Mouse (Mus musculus) CD4-positive, CD25-positive, alpha-beta regulatory T cell, adult 2 months (primary cell): ENCODE data around the gene Fam216a.

ENCODE experiments used
- DNase-seq: peaks from one replicate; pipeline ENCODE4 v3.0.0-alpha.2; 2012; ENCODE audit warnings: low read depth, low spot score

Gene Fam216a

DNA sequence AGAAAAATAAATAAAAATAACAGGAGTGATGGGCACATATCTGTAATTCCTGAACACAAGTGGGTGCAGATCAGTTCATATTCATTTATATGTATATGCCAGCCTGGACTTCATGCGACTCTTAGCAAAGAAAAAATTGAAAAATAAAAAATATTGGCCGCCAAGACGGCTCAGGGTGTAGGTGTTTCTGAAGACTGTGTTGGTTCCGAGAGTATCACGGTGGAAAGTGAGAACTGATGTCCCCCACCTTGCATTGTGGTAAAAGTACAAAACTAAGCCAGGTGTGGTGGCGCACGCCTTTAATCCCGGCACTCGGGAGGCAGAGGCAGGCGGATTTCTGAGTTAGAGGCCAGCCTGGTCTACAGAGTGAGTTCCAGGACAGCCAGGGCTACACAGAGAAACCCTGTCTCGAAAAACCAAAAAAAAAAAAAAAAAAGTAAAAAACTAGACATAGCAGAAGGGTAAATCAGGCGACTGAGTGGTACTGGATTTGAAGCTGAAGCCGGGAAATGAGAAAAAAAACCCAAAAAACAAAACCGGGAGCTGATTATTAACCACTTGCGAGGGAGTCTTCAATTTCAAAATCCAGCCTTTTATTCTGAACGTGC is 19.1 kb upstream of the Fam216a start:
- DNase-seq, result no peak

DNA sequence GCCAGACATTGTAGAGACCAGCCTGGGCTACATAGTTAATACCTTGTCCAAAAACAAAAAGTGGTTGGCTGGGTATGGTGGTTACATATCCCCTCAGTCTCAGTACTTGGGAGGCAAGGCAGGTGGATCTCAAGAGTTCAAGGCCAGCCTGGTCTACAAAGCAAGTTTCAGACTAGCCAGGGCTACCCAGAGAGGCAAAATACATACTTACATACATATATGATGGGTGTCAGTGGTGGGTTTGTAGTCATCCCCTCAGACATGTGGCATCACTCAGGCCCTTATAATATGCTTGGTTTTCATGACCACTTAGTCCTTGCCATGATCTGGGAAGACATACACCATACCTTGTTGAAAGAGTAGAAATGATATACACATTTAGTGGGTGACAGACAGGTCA is 18.5 kb upstream of the Fam216a start:
- DNase-seq, result no peak

DNA sequence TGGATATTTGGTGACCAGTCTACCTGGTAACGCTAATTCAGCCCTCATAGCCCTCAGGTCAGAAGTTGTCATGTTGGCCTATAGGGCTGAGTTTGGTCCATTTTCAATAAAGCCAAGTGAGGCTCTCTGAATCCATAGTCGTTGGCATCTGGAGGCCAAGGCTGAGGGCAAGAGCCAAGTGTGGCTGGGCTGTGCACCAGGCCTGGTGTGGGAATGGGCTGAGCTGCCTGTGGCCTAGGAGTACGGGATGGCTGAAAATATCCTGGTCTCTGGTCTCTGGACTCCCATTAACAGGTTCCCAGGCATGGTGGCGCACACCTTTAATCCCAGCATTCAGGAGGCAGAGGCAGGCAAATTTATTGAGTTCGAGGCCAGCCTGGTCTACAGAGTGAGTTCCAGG is 17.8 kb upstream of the Fam216a start:
- DNase-seq, result no peak

DNA sequence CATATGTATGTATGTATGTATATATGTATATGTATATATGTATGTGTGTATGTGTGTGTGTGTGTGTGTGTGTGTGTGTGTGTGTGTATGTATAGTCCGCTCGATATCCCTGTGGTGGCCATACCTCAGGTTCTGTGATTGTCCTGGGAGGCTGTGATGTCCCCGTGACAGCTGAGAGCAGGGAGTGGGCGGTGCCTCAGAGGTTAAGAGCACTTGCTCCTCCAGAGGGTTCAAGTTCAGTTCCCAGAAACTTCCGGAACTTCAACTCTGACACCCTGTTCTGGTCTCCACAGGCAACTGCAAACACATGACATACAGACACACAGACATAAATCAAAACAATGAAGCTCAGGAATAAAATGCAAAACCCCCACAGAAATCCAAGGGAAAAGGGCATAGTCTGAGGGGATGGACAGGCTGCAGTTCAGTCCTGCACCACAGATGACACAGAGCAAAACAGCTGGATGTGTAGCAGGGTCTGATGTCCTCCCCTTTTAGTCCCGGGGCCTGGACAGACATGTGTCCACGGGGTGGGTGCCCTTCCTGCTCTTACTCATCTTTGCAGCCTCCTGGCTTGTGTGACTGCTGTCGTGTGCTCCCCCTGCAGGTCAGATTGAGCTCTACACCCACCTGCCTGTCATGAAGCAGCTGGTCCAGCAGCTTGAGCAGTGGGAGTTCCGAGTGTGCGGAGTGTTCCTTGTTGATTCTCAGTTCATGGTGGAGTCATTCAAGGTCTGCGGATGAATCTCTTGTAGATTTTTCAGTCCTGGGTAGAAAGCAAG is 7.4 kb upstream of the Fam216a start:
- DNase-seq, result peak; percentile 91

DNA sequence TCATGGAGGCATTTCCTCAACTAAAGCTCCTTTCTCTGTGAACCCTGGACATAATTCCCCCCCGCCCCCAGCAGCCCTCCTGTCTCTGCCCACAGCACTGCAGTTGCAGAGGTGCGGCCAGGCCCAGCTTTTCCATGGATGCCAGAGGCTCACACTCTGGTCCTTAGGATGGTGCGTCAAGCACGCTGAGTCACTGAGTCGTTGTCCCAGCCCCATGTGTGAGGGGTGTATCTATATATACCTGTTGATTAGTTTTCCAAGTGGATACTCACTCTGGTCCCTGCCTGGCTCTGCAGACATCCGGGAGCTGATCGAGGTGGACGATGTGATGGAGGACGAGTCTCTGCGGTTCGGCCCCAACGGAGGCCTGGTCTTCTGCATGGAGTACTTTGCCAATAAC is 6.0 kb upstream of the Fam216a start:
- no peak for DNase-seq

DNA sequence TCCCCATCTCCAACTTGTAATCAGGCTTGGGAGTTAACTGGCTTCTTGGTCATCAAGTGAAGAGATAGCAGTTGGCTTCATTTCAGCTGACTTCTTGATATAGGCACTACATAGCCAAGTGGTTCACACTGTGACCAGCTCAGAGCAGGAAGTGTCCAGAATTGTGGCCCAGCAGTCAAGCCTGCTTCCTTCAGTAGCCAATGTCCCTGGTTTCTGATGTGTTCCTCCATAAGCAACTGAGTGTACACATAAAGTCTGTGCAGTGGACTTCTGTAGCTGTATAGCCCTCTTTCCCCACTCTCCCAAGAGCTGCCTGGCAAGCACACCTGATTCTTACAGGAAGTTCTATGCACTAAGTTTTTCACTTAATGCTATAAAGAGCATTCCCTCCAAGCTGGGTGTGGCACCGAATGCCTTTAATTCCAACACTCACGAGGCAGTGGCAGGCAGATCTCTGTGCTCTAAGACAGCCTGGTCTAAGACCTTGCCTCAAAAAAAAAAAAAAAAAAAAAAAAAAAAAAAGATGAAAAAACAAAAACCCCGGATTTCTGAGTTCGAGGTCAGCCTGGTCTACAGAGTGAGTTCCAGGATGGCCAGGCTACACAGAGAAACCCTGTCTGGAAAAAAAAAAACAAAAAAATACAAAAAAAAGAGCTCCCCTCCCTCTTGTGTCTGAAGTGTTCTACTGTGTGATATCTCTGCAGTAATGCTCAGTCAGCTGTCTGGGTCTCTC is 5.1 kb upstream of the Fam216a start:
- no peak for DNase-seq

DNA sequence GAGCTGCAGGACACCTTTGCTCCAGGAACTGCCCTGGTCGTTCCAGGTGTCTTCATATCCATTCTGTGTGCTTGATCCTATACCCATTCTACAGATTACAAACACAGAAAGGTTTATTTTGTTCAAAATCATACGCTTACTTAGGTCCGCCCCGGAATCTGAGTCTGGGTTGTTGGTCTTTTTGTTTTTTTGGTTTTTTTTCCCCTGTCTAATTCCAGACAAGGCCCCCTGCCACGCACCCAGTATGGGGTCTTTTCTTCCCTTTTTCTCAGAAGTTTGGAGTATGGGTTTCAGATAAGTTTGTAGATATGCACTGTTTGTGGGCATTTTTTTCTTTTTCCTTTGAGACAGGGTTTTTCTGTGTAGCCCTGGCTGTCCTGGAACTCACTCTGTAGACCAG is 714 bp upstream of the Fam216a start:
- no peak for DNase-seq

DNA sequence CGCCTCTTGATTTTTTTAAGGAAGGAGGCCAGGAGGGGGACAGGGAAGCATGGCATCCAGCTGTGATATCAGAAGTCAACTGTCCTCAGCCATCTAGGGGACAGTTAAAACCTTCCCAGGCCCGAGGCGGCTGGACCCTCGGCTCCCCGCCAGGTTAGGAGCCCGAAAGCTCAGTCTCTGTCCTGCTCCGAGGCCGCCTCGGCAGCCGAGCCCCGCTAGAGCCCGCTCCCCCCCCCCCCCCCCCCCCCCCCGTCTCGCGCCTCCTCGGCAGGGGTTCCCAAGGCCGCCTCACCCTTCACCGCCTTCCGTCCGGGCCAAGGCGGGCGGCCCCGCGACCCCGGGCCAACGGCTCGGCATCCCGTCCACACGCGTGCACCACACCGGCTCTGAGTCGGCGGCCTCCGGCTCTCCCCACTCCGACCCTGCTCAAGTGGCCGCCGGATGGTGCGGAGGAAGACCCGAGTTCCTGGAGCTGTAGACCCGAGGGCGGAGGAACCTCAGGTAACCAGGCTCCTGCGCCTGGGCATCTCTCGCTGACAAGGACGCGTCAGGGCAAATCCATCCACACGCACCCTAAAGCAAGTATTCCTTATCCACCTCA is 473 bp downstream of the Fam216a start, which contains the start of gene Gpn3:
Gene Gpn3 (plus strand): TSS at position 286 of the 601 bp plus-strand sequence.
- no peak for DNase-seq

DNA sequence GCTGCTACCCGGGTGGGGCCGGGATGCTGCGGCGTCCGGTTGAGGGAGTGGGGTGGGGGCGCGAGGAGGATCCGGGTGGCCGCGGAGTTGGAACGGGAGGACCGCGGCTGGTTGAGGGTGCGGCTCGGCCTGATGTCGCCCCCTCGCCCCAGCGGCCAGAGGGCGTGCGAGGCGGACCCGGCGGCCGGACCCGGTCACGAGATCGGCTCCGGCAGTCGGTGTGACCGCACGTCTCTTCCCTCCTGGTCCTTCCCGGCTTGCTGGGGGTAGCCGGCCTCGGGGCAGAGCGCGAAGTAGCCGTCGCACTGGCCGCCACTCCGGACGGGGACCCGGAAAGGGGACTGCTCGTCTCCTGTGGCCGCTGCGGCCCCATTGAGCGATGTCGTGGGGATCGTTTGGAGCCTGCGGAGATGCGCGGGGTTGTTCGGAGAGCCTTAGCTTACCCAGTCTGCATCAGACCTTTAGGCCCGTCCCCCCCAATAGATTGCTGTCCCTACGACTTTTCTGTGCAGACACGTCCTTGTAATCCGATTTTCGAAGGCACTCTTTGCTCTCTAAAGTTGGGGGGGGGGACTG is 17.6 kb downstream of the Fam216a start:
- no peak for DNase-seq

DNA sequence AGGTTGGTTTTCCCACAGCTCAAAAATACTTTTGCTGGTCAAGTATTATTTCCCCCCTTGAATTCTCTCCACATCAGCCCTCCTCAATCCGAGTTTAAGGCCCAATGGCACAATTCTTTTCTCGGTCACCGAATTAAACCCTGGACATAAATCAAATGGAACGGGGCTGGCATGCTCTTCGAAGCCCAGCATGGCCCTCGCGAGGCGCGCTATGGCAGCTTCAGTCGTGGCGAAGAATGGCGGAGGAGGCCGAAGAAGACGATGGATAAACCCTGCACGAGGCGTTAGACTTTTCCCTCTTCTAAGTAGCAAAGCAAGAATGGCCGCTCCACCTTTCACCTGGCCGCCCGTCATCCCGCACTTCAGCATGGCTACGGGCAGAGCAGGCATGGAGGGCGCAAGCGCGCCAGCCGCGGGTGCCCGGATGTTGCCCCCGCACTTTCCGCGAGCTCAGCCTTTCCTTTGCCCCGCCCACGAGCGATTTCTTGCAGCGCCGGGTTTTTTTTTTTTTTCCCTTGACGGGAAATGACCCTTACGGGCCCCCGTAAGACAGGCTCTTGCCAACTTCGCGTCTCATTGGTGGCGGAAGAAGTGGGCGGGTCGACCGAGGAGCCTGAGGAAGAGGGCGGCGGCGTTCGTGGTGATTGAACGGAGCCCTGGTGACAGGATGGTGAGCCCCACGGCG is 18.2 kb downstream of the Fam216a start, which contains the start of the genes Rad9b and Vps29:
Gene Rad9b (minus strand): TSS at position 427 of the 685 bp plus-strand sequence.
Gene Vps29 (plus strand): TSS at position 563 of the 685 bp plus-strand sequence.
- DNase-seq, result peak; percentile 100

DNA sequence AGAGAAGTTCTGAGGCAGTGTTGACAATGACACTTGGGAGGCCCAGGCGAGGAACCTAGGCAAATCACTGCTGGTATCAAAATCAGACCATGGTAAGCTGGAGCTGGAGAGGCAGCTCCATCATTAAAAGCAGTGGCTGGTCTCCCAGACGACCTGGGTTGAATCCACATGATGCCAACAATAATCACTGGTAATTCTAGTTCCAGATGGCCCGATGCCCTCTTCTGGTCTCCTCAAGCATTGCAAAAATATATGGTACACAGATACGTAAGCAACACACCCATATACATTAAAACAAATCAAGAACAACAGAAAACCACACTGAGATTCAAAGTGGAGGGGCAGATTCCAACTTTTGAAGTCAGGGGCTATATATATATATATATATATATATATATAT is 26.4 kb downstream of the Fam216a start:
- no peak for DNase-seq

DNA sequence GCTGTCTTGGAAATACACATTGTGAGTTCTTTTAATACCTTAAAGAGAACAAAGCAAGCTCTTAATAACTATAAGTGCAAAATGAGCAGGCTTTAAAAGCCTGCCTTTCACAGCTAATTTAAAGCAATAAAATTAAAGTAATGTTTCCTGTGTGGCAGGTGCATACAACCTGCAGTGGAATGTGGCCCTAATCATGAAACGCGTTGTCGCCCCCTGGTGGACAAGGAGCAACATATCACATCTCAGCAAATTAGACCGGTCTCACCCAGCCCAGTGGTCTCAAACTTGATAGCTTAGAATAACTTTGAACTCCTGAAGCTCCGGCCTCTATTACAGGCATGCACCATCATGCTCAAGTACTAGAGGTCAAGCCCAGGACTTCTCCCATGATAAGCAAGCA is 27.9 kb downstream of the Fam216a start:
- peak; percentile 92 for DNase-seq

DNA sequence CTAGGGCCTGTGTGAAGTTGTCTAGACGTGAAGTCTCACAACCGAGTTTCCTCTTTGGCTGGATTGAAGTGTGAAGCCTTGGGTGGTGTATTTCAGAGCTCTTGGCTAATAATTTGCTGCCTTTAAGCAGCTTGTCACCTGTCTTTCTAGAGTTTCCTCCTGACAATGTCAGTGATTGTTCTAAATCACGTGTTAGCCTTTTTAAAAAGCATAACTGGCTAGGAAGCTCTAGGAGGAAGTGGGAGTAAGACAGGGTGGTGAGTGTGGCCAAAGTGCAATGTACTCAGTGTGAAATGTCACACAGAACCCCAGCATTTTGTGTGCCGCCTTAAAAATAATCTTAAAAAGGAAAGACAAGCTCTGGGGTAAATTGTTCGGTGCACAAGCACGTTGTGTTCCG is 28.4 kb downstream of the Fam216a start:
- no peak for DNase-seq

DNA sequence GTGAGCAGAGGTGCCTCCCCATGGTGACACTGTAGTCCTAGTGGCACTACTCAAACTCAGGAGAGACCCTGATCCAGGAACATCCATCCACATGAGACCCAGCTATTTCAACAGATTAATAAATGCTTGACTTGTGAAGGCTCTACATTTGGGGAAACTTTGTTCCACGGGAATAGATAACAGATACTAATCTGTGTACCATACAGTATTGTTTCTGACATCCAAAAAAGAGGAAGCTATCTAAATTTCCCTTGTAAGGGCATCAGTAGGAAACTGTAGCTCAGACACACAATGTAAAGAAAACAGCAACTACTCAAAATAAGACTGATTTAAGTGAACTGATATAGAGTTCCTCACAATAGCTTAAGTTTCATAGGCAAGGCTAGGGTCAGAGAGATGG is 29.3 kb downstream of the Fam216a start:
- DNase-seq, result no peak

DNA sequence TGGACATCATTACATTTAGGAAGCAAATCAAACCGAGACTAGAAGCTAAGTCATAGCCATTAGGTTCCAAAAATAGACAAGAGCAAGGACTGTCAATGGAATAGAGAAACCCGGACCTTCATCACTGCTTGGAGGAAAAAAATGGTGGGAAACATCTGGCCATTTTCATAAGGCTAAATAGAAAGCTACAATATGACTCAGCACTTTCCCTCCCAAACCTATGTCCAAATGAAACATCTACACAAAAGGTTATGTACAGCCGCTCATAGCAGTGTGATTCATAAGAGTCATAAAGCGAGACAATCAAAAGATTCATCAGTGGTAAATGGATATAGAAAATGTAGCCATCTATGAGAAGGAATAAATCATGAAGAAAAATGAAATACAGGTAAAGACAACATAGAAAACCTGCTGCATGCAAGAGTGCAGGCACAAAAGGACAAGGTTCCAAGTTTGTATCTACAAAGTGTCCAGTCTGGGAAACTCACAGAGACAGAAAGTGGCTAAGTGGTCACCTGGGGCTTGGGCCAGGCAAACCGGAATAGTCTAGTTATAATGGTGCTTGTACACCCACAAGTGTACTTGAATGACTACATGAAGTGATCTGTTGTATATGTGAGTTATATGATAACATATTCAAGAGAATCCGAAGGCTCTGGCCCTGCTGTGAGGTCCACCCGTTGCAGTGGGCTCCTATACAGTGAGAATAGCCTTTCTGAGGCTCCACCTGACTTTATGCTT is 35.4 kb downstream of the Fam216a start:
- DNase-seq, result no peak

DNA sequence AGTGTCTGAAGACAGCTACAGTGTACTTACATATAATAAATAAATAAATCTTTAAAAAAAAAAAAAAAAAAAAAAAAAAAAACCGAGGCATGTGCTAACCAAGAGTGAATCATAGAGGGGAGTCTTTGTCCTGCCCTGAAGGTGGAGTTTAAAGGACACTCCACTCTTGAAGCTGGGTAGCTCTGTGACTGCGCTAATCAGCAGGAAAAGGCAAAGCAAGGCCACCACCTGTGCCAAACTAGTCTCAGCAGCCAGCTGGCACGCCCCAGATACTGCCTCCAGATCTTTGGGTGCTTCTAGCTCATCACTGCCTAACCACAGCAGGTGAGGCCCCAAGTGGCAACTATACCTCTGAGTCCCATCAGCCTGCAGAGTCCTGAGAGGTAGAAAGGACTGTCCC is 37.5 kb downstream of the Fam216a start:
- DNase-seq, result no peak

DNA sequence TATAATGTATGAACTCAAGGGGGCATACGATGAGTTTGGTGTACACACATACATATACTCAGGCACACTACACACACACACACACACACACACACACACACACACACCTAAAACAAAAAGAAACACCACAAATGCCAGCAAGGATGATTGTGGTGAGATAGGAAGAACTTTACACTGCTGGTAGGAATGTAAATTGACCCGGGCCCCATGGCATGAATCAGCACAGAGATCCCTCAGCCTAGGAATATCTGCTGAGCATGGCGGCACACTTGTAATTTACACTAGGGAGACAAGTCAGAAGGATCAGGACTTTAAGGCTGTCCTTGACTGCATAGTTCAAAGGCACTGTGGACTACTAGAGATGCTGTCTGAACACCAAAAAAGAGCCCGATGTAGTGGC is 41.9 kb downstream of the Fam216a start:
- DNase-seq, result no peak

DNA sequence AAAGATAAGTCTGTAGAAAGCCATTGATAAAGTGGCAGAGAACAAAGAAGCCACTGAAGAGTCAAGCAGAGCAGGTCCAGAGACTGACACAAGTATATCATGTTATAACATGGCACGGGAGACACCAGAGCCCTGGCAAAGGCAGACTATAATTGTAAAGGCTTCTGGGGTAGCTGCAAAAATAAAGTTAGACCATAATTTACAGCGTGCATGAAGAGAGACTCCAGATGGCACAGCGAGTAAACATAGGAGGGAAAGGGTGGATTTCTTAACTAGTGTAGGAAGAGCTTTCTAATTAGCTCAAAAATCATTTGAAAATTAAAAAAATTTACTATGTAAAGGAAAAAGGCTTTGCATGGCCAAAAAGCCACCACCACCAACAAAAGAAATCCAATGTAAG is 44.9 kb downstream of the Fam216a start:
- DNase-seq, result no peak

DNA sequence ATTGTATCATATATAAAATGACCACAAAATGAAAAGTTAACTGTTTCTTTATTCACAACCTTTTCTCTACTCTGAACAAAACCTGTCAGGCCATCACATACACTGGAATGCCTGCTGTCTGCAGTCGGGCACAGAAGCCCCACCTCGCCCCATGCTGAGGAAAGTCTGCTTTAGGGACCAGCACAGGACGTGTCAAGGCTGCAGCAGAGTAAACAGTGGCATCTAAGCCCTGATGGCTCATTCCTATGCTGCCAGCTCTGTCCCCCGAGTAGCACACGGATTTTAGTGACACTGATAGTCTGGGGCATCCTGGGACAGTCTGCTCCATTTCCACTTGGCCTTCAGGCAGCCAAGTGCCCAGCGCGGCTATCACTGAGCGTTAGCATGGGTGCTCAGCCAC is 46.7 kb downstream of the Fam216a start:
- no peak for DNase-seq

DNA sequence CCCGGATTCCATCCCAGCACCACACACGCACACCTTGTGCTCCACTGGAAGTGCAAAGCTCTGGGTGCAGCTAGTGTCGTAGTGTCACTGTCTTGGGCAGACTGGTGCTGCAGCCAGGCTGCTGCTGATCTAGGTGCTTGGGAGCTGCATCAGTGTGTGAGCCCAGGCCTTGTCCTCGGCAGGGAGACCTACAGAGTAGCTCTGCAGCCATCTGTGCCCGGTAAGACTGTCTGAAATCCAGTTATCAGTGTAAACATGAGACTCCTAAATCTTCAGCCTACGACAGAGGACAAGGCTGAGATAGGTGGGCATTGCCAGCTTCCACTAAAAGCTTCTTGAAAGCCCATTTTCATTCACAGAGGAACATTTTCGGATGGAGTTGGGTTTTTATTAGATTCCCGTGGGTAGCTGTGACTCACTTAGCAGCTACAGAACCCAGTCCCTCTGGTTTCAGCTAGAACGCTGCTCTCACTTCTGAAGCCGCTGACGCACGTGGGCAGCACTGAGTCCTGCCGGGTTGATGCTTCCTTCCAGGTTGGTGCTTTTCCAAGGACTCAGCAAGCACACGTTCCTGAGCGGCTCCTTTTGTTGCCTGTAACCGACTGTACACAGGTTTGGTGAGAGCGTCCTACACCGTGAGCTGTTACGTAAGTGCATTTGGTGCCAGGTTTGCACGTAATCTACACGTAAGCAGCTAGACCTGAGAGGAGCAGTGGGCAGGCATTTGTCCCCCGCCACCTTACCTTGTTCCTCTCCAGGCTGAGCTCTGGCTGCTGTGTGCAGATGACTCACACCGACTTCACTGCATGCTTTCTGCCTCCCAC is 47.3 kb downstream of the Fam216a start:
- DNase-seq, result no peak
